Mouse (Mus musculus): ENCODE measurements around the gene Riok2. TPM values are rescaled to one million over a fixed set of nuclear protein-coding genes. Genes with fewer than 3 reads are reported as not detected.
A peak's percentile ranks its signal among the peaks of the same experiment; 100 is the strongest.

Gene Riok2
- polyA plus RNA-seq, 1 experiment from 2014 or later: 12.4 TPM

DNA sequence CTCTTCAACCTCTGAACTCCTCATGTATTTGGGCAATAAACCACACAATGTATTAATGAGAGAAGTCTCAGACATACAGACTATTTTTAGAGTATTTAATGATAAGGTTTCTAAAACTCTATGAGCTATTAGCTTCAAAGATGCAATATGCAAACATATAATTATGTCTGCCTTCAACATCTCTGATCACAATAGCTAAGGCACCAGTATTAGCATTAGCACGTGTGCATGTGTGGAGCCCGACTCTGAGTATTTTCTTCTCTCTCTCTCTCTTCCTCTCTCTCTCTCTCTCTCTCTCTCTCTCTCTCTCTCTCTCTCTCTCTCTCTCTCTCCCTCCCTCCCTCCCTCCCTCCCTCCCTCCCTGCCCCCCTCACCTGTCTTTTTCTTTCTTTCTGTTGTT, 37.3 kb downstream of the Riok2 start:
- no peak for TF ChIP-seq EP300 (IDR thresholded peaks at IDR 0.05)
- no peak for TF ChIP-seq CTCF (IDR thresholded peaks at IDR 0.05)
- 72% methylated on average over 2 of the region's 2 CpGs for WGBS
- Histone ChIP-seq H3K9me3 (ENCODE audit: low read length) (no peaks in the 10 kb centered on the region), H3K27ac (ENCODE audit: low read length) (no peak overlapping the region), H3K27me3 (replicated peaks; ENCODE audit: insufficient read depth, low read length) (no peaks in the 10 kb centered on the region), H3K4me1 (ENCODE audit: insufficient read depth, low read depth, low read length) (no peaks in the 10 kb centered on the region), H3K4me3 (ENCODE audit: low read depth, low read length) (no peak overlapping the region), H3K9ac (replicated peaks; ENCODE audit: low read depth) (no peak overlapping the region), H3K36me3 (ENCODE audit: insufficient read depth, low read length) (no peaks in the 10 kb centered on the region), H3K4me2 (replicated peaks; ENCODE audit: low read depth, low read length) (no peak overlapping the region)
- no peak for ATAC-seq
- DNase-seq (ENCODE audit: low spot score): no peak

DNA sequence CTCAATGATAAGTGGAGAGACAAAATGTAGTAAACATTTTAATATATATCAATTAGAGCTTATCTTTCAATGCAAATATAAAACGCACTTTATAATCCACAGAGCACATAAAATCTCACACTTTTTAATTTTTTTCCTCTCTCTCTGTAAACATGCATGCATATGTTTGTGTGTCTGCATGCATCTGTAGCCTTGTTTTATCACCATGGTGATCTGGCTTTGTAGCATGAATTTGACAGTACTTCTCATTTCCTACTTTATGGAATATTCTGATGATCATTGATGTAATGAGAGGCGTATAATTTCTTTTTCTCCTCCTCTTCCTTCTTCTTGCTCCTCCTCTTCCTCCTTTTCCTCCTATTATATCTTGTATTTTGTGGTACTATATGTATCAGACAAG, 38.1 kb downstream of the Riok2 start:
- DNase-seq (ENCODE audit: low spot score): no peak
- Histone ChIP-seq H3K4me1 (ENCODE audit: insufficient read depth, low read depth, low read length) (no peaks in the 10 kb centered on the region), H3K9ac (replicated peaks; ENCODE audit: low read depth) (no peak overlapping the region), H3K4me3 (ENCODE audit: low read depth, low read length) (no peak overlapping the region), H3K36me3 (ENCODE audit: insufficient read depth, low read length) (no peaks in the 10 kb centered on the region), H3K9me3 (ENCODE audit: low read length) (no peaks in the 10 kb centered on the region), H3K4me2 (replicated peaks; ENCODE audit: low read depth, low read length) (no peak overlapping the region), H3K27ac (ENCODE audit: low read length) (no peak overlapping the region), H3K27me3 (replicated peaks; ENCODE audit: insufficient read depth, low read length) (no peaks in the 10 kb centered on the region)
- no peak for ATAC-seq
- TF ChIP-seq EP300 (IDR thresholded peaks at IDR 0.05): no peak
- no peak for TF ChIP-seq CTCF (IDR thresholded peaks at IDR 0.05)
- WGBS: 74% methylated on average over 2 of the region's 2 CpGs

DNA sequence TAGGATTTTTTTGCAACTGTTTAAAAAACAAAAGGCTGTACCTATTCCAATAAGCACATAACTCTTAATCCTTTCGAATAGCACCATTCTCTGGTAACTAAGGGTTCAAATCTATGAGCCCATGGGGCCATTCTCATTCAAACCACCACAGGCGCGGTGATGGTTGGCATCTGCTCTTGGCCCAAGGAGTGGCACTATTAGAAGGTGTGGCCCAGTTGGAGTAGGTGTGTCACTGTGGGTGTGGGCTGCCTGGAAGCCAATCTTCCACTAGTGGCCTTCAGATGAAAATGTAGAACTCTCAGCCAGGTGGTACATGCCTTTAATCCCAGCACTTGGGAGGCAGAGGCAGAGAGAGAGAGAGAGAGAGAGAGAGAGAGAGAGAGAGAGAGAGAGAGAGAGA, 40.1 kb downstream of the Riok2 start:
- DNase-seq (ENCODE audit: low spot score) (no peak), ATAC-seq (no peak)
- H3K4me3 ChIP-seq (ENCODE audit: low read depth, low read length): no peak overlapping the region
- no peaks in the 10 kb centered on the region for H3K9me3 ChIP-seq (ENCODE audit: low read length)
- 88% methylated on average over 3 of the region's 3 CpGs for WGBS
- no peaks in the 10 kb centered on the region for H3K36me3 ChIP-seq (ENCODE audit: insufficient read depth, low read length)
- no peaks in the 10 kb centered on the region for H3K4me1 ChIP-seq (ENCODE audit: insufficient read depth, low read depth, low read length)
- TF ChIP-seq CTCF (IDR thresholded peaks at IDR 0.05): no peak
- no peak overlapping the region for H3K4me2 ChIP-seq (replicated peaks; ENCODE audit: low read depth, low read length)
- H3K27ac ChIP-seq (ENCODE audit: low read length): no peak overlapping the region
- H3K9ac ChIP-seq (replicated peaks; ENCODE audit: low read depth): no peak overlapping the region
- no peaks in the 10 kb centered on the region for H3K27me3 ChIP-seq (replicated peaks; ENCODE audit: insufficient read depth, low read length)

DNA sequence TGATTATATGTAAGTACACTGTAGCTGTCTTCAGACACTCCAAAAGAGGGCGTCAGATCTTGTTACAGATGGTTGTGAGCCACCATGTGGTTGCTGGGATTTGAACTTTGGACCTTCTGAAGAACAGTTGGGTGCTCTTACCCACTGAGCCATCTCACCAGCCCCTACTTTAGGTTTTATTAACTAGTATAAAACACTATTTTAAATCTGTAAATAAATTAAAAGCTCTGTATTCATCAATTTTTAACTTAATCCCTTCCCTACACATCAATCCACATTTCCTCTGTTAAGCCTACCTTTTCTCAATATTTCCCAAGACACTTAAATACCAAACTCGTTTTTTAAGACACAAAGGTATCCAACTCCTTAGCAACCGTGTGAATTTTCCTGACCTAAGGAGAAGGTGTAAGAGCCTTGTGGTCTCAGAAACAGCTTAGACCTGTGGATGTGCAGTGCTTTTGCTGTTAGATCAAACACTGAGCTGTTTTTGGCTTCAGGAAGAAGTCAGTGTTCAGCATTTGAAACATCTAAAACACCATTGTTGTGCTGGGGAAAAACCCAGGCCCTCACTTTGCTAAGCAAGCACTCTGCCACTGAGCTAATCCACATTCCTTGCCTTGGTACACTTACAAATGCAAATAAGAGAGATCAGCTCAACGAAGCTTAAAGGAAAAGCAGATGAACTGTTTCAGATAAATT, 50.6 kb downstream of the Riok2 start:
- H3K9me3 ChIP-seq (ENCODE audit: low read length): no peaks in the 10 kb centered on the region
- no peaks in the 10 kb centered on the region for H3K36me3 ChIP-seq (ENCODE audit: insufficient read depth, low read length)
- H3K27ac ChIP-seq (ENCODE audit: low read length): no peak overlapping the region
- WGBS: 34% methylated on average over 4 of the region's 4 CpGs
- H3K9ac ChIP-seq (replicated peaks; ENCODE audit: low read depth): no peak overlapping the region
- H3K4me1 ChIP-seq (ENCODE audit: insufficient read depth, low read depth, low read length): no peaks in the 10 kb centered on the region
- ATAC-seq (peak; percentile 73), DNase-seq (ENCODE audit: low spot score) (peak; percentile 42)
- no peak overlapping the region for H3K4me2 ChIP-seq (replicated peaks; ENCODE audit: low read depth, low read length)
- no peak overlapping the region for H3K4me3 ChIP-seq (ENCODE audit: low read depth, low read length)
- TF ChIP-seq EP300 (IDR thresholded peaks at IDR 0.05) (no peak), CTCF (IDR thresholded peaks at IDR 0.05) (no peak)
- H3K27me3 ChIP-seq (replicated peaks; ENCODE audit: insufficient read depth, low read length): no peaks in the 10 kb centered on the region

DNA sequence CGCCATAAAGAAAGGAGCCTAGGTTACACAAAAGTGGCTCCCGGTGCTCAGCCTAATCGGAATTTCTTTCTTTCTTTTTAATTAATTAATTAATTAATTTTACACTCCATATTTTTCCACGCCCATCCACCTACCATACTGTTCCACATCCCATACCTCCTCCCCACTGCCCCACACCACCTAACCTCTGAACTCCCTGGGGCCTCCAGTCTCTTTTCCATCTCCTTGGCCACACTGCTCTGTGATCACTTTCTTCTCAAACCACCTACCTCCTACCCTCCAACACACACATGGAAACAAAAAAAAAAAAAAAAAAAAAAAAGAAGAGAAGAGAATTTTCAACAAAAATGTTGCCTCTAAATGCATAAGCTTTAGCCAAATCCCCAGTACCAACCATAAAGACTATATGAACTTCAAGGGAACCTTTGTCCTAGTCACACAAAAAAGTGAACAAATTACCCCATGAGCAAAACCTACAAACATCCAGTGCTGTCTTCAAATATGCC, 51.3 kb downstream of the Riok2 start:
- no peaks in the 10 kb centered on the region for H3K27me3 ChIP-seq (replicated peaks; ENCODE audit: insufficient read depth, low read length)
- no peak for ATAC-seq
- no peak for DNase-seq (ENCODE audit: low spot score)
- WGBS: 59% methylated on average over 4 of the region's 4 CpGs
- no peak overlapping the region for H3K4me3 ChIP-seq (ENCODE audit: low read depth, low read length)
- H3K36me3 ChIP-seq (ENCODE audit: insufficient read depth, low read length): no peaks in the 10 kb centered on the region
- no peak overlapping the region for H3K27ac ChIP-seq (ENCODE audit: low read length)
- H3K4me2 ChIP-seq (replicated peaks; ENCODE audit: low read depth, low read length): no peak overlapping the region
- no peaks in the 10 kb centered on the region for H3K4me1 ChIP-seq (ENCODE audit: insufficient read depth, low read depth, low read length)
- TF ChIP-seq EP300 (IDR thresholded peaks at IDR 0.05): no peak
- no peak for TF ChIP-seq CTCF (IDR thresholded peaks at IDR 0.05)
- H3K9ac ChIP-seq (replicated peaks; ENCODE audit: low read depth): no peak overlapping the region
- no peaks in the 10 kb centered on the region for H3K9me3 ChIP-seq (ENCODE audit: low read length)

DNA sequence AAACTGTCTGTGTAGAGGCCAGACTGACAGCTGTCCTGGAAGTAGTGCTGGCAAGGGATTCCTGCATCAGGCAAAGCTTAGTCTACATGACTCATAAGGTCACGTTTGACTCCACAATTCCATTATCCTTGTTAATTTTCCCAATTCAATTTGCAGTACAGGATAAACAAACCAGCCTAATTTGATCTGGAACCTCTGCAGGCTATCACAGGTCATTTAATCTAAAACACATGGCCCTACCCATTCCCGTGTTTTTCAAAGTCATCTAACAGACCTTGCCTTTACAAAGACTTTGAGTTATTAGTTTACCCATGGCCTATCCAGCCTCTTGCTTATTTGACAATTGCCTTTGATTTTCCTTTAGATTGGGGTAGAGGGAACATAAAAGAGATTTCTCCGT, 51.8 kb downstream of the Riok2 start:
- H3K27me3 ChIP-seq (replicated peaks; ENCODE audit: insufficient read depth, low read length): no peaks in the 10 kb centered on the region
- ATAC-seq (no peak), DNase-seq (ENCODE audit: low spot score) (no peak)
- H3K4me1 ChIP-seq (ENCODE audit: insufficient read depth, low read depth, low read length): no peaks in the 10 kb centered on the region
- H3K9ac ChIP-seq (replicated peaks; ENCODE audit: low read depth): no peak overlapping the region
- no peak overlapping the region for H3K4me2 ChIP-seq (replicated peaks; ENCODE audit: low read depth, low read length)
- no peaks in the 10 kb centered on the region for H3K36me3 ChIP-seq (ENCODE audit: insufficient read depth, low read length)
- no peak for TF ChIP-seq EP300 (IDR thresholded peaks at IDR 0.05)
- TF ChIP-seq CTCF (IDR thresholded peaks at IDR 0.05): no peak
- H3K4me3 ChIP-seq (ENCODE audit: low read depth, low read length): no peak overlapping the region
- no peak overlapping the region for H3K27ac ChIP-seq (ENCODE audit: low read length)
- H3K9me3 ChIP-seq (ENCODE audit: low read length): no peaks in the 10 kb centered on the region
- 33% methylated on average over 3 of the region's 3 CpGs for WGBS
